Mouse (Mus musculus) thymus, postnatal 14 days (tissue): Measurements from ENCODE around the gene Prkar2a.

Experiments used
- DNase-seq: peaks from one replicate; pipeline ENCODE4 v3.0.0; 2021

Prkar2a gene

DNA sequence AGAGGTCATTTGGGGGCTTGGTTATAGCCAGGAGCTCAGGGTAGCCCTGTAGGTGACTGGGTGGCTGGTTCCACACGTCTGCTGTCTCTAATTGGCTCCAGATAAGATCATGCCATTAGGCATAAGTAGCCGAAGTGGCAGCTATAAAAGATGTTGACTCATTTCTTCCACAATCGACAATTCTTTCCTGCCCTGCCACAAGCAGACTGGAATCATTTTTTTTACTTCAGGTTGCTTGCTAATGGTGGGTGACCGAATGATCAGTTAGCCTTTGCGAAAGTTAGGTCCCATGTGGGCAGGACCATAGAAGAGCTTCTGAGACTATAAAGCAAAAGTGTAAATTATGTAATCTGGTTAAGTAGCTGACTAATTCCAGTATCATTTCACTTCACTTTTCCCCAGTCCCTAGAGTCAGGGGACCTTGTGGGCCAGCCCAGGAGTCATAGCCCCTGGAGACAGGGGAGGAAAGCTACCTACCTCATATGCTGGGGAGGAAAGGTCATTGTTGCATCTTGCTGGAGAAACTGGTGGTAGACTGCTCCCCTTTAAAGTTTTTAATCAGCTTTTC, 109.5 kb downstream of the Prkar2a start:
- no peak for DNase-seq

DNA sequence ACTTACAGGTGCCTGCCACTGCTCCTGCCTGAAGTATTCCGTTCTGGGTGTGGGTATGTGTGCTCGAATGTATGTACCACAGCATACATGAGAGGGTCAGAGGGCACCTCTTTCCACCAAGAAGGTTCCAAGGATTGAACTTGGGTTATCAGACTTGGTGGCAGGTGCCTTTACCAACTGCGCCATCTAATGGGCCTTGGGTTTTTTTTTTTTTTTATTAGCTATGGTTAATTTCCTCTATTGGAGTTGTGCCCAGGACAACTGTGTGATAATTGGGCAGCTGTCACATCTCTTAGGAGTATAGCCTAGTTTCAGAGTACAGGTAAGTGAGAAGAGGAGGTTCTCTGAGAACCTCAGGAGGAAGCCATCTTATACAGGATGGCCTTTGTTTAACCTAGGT, 110.5 kb downstream of the Prkar2a start:
- no peak for DNase-seq
